Mouse (Mus musculus) intestine, postnatal 0 days (tissue): ENCODE data around the gene Zar1. TPM values are rescaled to one million over a fixed set of nuclear protein-coding genes. Genes with fewer than 3 reads are reported as not detected.
"Not testable (repeated sequence)": the region's sequence is repeated elsewhere in the genome, so short reads cannot be mapped to it uniquely, and the experiment has no call there.

Source experiments
- ATAC-seq: fragments of 200-750 bp; cut with Nextera tagmentation; 2 replicates; pipeline ENCODE4 v1.8.0; 2017; ENCODE audit warnings: mild to moderate bottlenecking, moderate TSS enrichment, moderate library complexity
- H3K27ac ChIP-seq: fragments of 300-500 bp; sonication (generic); 2 replicates; pipeline ENCODE4 v1.5.1; 2014; ENCODE audit warnings: mild to moderate bottlenecking, low read depth, low read length, moderate library complexity
- H3K27me3 ChIP-seq: fragments of 300-500 bp; sonication (generic); replicated peaks from 2 replicates; pipeline ENCODE4 v1.6.1; 2014; ENCODE audit warnings: low read length, mixed read lengths; ENCODE audit not compliant: control insufficient read depth, insufficient read depth
- H3K36me3 ChIP-seq: fragments of 300-500 bp; sonication (generic); 2 replicates; pipeline ENCODE4 v1.6.1; 2014; ENCODE audit warnings: mild to moderate bottlenecking, moderate library complexity; ENCODE audit not compliant: control insufficient read depth, insufficient read depth
- H3K4me1 ChIP-seq: fragments of 300-500 bp; sonication (generic); replicated peaks from 2 replicates; pipeline ENCODE4 v1.6.1; 2014; ENCODE audit warnings: antibody characterized with exemption, low read length, mixed read lengths; ENCODE audit not compliant: control insufficient read depth, insufficient read depth
- H3K4me2 ChIP-seq: fragments of 300-500 bp; sonication (generic); replicated peaks from 2 replicates; pipeline ENCODE4 v1.6.1; 2014; ENCODE audit warnings: low read depth, mild to moderate bottlenecking, moderate library complexity
- H3K4me3 ChIP-seq: fragments of 300-500 bp; sonication (generic); 2 replicates; pipeline ENCODE4 v1.5.1; 2014; ENCODE audit warnings: low read depth, low read length
- H3K9ac ChIP-seq: fragments of 300-500 bp; sonication (generic); 2 replicates; pipeline ENCODE4 v1.6.1; 2014; ENCODE audit warnings: mild to moderate bottlenecking, low read depth, low read length
- H3K9me3 ChIP-seq: fragments of 300-500 bp; sonication (generic); 2 replicates; pipeline ENCODE4 v1.6.1; 2016; ENCODE audit warnings: mixed run types; ENCODE audit not compliant: control insufficient read depth
- CTCF ChIP-seq: sonication (generic); IDR thresholded peaks from 2 replicates; pipeline ENCODE4 v1.5.1; 2016; ENCODE audit warnings: low read depth, mild to moderate bottlenecking, control low read depth, antibody characterized with exemption, moderate library complexity
- WGBS: fragments of 180-500 bp; shearing (Covaris S2); extraction: QIAGEN DNeasy Blood & Tissue Kit; methylation state at CpG from one replicate; pipeline ENCODE4 v1.1.7; 2014; 5-methylcytosine and 5-hydroxymethylcytosine counted together
- polyA plus RNA-seq: library from polyadenylated mRNA; unstranded; fragments of >200 nt; fragmentation: Nextera tagmentation; extraction: Ambion mirVana; gene quantifications from 2 replicates; pipeline ENCODE4 v1.2.1, GENCODE M21; 2015

Zar1 gene
- polyA plus RNA-seq, 1 experiment from 2014 or later, result not detected

DNA sequence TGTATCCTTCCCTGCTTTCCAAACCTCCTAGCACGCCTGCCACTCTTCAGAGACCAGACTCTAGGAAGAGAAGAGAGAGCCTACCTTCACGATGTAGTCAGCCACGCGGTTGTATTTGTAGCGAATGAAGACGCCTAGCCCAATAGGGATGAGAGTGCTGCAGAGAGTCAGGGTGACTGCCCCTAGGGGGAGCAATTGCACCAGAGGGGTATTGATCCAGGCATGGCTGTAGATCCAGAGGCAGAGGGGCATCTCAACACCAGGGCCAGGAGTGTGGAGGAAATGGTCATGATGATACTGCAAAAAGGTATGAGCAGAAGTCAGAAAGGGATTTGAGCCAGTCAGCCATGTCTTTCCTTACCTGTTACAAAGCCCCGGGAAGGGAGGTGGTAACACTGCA, 5.1 kb upstream of the Zar1 start:
- TF ChIP-seq CTCF, result peak; percentile 73
- not testable (repeated sequence) for H3K27me3 ChIP-seq, H3K9me3 ChIP-seq, H3K4me3 ChIP-seq, H3K4me2 ChIP-seq, H3K9ac ChIP-seq, H3K4me1 ChIP-seq, H3K27ac ChIP-seq, H3K36me3 ChIP-seq
- peak; percentile 47; the same call in 1 of the 2 replicates for ATAC-seq
- WGBS, result 45% methylated on average over 7 of the region's 7 CpGs

DNA sequence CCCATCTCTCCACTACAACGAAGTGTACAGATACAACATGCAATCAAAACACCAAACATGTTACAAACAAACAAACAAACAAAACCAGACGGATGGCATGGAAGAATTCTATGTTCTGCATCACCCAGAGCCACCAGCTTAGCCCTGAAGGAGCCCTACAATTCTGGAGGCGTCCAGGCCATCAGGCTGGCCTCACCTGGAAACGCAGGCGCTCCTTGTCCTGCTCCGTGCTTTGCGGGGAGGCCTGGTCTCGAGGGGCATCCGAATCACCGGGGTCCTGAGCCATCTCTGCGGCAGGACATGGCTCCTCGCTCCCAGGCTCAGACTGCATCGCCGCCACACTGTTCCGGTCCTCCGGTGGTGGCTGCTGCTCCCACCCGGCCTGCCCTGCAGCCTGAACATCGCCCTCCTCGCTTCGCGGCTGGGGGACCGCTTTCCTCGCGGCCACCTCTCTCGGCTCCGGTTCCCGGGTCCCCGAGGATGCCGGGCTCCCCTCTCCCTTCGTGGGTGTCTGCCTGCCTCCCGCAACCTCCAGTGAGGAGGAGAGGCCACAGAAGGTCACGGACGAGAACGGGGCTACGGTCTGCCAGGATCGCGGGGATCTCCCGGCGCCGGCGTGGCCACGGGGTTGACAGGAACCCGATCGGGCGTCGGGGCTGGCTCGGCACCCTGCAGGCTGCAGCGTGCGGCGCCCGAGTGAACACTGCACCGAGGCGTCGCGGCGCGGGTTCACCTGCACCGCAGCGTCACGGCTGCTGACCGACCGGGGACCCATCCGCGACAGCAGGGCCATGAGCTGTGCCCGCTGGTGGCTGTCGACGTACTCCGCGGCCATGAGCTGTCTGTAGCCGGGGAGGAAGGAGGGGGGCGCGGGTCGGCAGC, 725 bp downstream of the Zar1 start:
- H3K9me3 ChIP-seq, H3K27me3 ChIP-seq, H3K4me1 ChIP-seq, H3K36me3 ChIP-seq, H3K27ac ChIP-seq: not testable (repeated sequence)
- H3K4me2 ChIP-seq, result peak overlapping the region; percentile 85
- 8% methylated on average over 49 of the region's 73 CpGs for WGBS
- ATAC-seq, result peak; percentile 64
- peak overlapping the region; percentile 31 for H3K9ac ChIP-seq
- H3K4me3 ChIP-seq, result peak overlapping the region; percentile 41

DNA sequence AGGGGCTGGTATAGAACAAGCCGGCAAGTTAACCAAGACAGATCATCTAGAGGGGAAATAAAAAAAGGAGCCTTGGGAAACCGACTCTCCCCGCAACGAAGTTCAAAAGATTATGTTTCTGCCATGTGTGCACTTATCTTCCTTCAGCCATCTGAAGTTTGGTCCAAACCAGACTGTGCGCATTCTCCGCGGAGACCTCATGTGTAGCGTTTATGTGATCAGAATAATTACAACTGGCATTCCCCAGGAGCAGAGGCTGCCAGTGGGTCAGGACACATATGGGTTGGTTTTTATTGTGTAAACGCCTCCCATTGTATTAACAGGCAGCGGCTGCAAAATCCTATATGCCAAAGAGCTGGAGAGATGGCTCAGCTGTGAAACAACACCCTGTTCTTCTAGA, 1.5 kb downstream of the Zar1 start:
- H3K9me3 ChIP-seq, H3K4me2 ChIP-seq, ATAC-seq, H3K4me1 ChIP-seq, H3K9ac ChIP-seq, H3K36me3 ChIP-seq, H3K27me3 ChIP-seq, H3K4me3 ChIP-seq, H3K27ac ChIP-seq: not testable (repeated sequence)
- WGBS, result 65% methylated on average over 10 of the region's 10 CpGs

DNA sequence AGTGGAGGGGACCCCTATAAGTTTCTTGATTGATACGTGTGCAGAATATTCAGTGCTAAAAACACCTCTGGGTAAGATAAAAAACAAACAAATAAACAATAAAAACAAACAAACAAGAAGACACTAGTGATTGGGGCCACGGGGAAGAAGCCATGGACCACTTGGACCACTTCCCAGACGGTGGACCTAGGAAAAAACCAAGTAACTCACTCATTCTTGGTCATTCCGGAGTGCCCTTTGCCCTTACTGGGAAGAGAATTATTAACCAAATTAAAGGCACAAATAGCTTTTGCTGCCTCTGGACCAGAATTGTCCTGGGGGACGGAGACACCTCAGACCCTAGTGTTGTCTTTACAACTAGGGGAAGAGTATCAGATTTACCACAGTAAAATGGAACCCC, 15.4 kb downstream of the Zar1 start:
- no peak for TF ChIP-seq CTCF
- H3K4me3 ChIP-seq, result no peak overlapping the region
- H3K9me3 ChIP-seq, result 0 out of 2 replicates have a peak, but pooled peaks cover 9% of the 10 kb centered on the region
- H3K9ac ChIP-seq, result no peak overlapping the region
- no peak for ATAC-seq
- no peaks in the 10 kb centered on the region for H3K27me3 ChIP-seq
- H3K36me3 ChIP-seq, result no peaks in the 10 kb centered on the region
- no peaks in the 10 kb centered on the region for H3K4me1 ChIP-seq
- no peak overlapping the region for H3K4me2 ChIP-seq
- H3K27ac ChIP-seq, result no peak overlapping the region
- WGBS, result 75% methylated on average over 5 of the region's 5 CpGs

DNA sequence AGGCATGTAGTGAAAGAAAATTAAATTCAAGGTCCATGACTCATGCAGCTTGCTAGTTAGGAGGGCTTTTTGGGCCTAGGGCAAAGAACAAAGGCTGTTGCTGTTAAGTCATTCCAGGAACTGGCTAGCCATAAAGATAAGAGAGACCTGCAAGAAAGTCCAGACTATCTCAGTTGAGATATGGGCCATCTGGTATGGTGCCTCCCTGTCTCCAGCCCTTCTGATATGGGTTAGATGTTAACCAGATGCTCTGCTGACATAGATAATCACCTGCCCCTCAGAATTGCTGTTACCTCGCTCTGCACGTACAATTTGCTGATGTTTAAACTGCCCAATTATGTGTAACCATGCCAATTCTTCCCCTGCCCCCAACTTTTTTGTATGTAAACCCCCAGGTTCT, 17.9 kb downstream of the Zar1 start:
- not testable (repeated sequence) for ATAC-seq, H3K9ac ChIP-seq, H3K27ac ChIP-seq, H3K36me3 ChIP-seq, H3K4me1 ChIP-seq, H3K9me3 ChIP-seq, H3K27me3 ChIP-seq, H3K4me2 ChIP-seq, H3K4me3 ChIP-seq
- WGBS, result 38% methylated on average over 2 of the region's 2 CpGs

DNA sequence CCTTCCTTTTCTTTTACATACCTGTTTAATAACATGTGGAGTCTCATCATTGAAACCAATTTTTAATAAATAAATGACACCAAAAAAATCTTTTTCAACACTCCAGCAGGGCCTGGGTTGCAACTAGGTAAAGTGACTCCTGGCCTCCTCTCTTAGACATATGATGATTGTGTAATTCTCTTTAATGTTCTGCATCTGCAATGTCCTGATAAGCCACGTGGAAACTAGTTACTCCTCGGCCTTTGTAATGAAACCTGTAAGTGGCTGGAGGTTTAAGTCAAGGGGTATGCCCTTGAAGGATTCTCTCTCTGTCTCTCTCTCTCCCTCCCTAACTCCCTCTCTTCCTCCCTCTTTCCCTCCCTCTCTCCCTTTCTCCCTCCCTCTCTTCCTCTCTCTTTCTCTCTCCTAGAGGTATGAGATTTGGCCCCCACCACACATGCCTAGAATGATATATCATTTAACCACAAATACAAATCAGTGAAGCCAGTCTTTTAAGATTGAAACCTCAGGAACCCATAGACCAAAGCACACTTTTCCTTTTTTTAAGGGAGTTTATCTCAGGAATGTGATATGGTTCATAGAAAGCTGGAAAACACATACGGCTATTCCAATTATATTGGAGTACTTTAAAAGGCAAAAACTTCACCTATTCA, 20.0 kb downstream of the Zar1 start:
- H3K9ac ChIP-seq, result no peak overlapping the region
- no peak overlapping the region for H3K27ac ChIP-seq
- TF ChIP-seq CTCF, result no peak
- H3K36me3 ChIP-seq, result no peaks in the 10 kb centered on the region
- H3K4me2 ChIP-seq, result no peak overlapping the region
- H3K4me3 ChIP-seq, result no peak overlapping the region
- 47% methylated on average over 3 of the region's 3 CpGs for WGBS
- no peaks in the 10 kb centered on the region for H3K9me3 ChIP-seq
- no peak for ATAC-seq
- H3K4me1 ChIP-seq, result 0 out of 2 replicates have a peak, but pooled peaks cover 3% of the 10 kb centered on the region
- H3K27me3 ChIP-seq, result no peaks in the 10 kb centered on the region
